Mouse (Mus musculus) adrenal gland, adult 2 months (tissue): ENCODE measurements around the gene Zrsr2. TPM values are rescaled to one million over a fixed set of nuclear protein-coding genes. Genes with fewer than 3 reads are reported as not detected.
A peak's percentile ranks its signal among the peaks of the same experiment; 100 is the strongest.

Experiments used
- DNase-seq: peaks from one replicate; pipeline ENCODE4 v3.0.0; 2021
- long read RNA-seq: library from polyadenylated mRNA; stranded (forward); transcript quantifications from one replicate; pipeline ENCODE4 v2.0.0, GENCODE M21; 2021
- polyA plus RNA-seq: library from polyadenylated mRNA; depleted of rRNA; stranded (reverse); fragments of >200 nt; gene quantifications from 2 replicates; pipeline ENCODE4 v1.2.3, GENCODE M21; 2012; rRNA removed
- total RNA-seq, 2 experiments: library from RNA; stranded (reverse); gene quantifications; 2 replicates each; pipeline ENCODE4 v1.2.3; 2021

Zrsr2 gene
- total RNA-seq: 10 to 100 TPM; 21.9 to 23.9 TPM
- 4.6 and 5.9 TPM in 2 replicates for polyA plus RNA-seq
- long read RNA-seq, transcript Zrsr2-201 (5 exons, 3,867 nt): major isoform, 8 of 21 reads
- long read RNA-seq, partial matches to known transcripts: 1 of 21 reads
- long read RNA-seq, other reads (novel, unspliced or antisense): 10 of 21 reads

DNA sequence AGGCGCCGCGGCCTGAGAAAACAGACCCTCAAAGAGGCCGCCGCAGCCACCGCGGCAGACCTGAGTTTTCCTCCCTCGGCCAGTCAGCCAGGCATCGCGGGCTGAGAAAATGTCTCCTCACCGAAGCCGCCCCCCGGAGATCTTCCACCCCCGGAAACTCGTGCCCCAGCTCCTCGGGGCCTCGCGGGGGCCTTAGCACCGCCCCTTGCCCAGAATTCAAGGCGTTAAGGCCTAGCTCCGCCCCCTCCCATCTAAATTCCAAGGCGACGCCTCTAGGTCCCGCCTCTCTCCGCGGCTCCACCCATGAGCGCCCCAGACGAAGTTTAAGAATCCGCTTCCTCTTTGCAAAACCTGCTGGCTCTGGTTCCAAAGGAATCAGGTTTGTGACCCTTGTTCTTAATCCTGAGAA, at the start of gene Zrsr2:
Gene Zrsr2, minus strand, starts transcription at position 195 of the 409 bp plus-strand sequence.
- DNase-seq: peak; percentile 86

- peak; percentile 4 for DNase-seq
These were observed 46.3 kb upstream of the Zrsr2 start for GRCm38 (mm10) chrX:164004809-164005208.

- DNase-seq: no peak
These were observed 41.4 kb upstream of the Zrsr2 start for GRCm38 (mm10) chrX:163999848-164000247.

- no peak for DNase-seq
These were observed 38.3 kb upstream of the Zrsr2 start for GRCm38 (mm10) chrX:163996754-163997153.

DNA sequence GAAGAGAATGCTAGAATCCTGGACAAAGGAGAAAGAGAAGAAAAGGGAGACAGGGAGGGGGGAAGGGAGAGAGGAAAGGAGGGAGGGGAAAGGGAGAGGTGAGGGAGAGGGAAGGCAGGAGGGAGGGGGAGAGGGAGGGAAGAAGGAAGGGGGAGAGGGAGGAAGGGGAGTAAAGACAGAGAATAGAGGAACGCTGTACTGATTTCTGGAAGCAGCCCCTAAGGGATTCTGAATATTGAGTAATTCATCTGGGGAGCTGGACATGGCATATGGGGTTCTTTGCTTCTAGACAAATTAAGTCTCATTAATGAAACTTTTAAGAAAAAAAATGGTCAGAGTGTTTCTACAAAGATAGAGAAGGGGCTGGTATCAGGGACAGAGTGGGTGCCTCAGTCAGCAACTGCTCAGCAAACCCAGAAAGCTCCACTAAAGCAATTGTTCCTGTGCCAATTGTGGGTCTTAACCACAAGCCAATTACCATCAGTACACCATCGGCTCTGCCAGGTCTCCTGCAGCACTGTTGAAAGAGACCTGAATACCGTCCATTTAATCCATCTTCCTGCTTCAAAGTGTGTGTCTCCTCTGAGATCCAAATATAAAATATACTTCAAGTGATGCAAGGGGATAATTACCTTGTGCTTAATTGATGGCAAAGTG, 29.4 kb upstream of the Zrsr2 start:
- no peak for DNase-seq

- no peak for DNase-seq
These were observed 23.7 kb upstream of the Zrsr2 start for GRCm38 (mm10) chrX:163982129-163982528.

DNA sequence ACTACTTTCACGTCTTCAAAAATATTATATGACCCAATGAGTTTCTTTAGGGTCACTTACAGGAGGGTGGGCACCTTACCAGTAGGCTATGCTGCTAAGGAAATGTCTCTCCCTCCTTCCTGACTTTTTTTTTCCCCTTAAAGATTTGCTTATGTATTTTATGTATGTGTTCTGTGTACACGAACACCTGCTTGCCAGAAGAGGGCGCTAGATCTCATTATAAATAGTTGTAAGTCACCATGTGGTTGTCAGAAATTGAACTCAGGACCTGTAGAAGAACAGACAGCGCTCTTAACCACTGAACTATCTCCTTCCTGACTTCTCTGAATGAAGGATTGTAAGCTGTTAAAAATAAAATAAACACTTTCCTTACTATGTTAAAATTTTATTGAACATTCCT, 23.0 kb upstream of the Zrsr2 start:
- no peak for DNase-seq

GRCm38 (mm10) chrX:163981092-163981491, 22.6 kb upstream of the Zrsr2 start:
- DNase-seq: no peak

- peak; percentile 66 for DNase-seq
These were observed 526 bp downstream of the Zrsr2 start for GRCm38 (mm10) chrX:163957803-163958466.

DNA sequence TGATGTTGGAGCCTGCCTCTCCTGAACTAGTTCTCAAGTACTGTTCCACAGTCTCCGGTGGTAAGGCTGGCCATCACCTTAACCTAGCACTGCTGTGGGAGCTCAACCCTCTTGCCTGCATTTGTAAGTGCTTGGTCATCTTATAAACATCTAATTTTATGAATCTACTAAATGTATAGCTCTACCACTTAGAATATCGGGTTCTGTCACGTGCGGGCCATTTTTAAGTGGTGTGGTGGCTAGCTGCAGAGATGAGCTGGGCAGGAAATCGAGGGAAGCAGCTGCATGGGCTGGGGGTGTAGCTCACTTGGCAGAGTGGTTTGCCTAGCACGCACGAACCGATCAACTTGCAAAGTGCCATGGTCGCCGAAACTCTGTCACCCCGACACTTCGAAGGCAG, 1.1 kb downstream of the Zrsr2 start:
- no peak for DNase-seq

- no peak for DNase-seq
These were observed 6.8 kb downstream of the Zrsr2 start for GRCm38 (mm10) chrX:163951618-163952017.

DNA sequence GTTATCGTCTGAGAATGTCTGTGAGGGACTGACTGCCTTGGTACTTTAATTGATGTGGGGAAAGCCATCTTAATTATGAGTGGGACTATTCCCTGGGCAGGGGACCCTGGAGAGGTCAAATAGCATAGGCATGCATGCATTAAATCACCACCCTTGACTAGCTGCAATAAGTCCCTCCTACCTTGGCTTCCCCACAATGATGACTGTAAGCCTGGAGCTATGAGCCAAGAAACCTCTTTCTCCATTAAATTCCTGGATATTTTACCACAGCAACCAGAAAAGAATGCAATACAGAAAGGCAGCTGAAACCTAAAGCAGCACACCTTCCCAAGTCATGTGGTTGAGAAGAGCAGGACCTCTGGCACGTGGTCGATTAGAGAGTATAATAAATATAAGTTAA, 14.1 kb downstream of the Zrsr2 start:
- DNase-seq: no peak

- peak; percentile 68 for DNase-seq
These were observed 19.9 kb downstream of the Zrsr2 start for GRCm38 (mm10) chrX:163938587-163938986.

DNA sequence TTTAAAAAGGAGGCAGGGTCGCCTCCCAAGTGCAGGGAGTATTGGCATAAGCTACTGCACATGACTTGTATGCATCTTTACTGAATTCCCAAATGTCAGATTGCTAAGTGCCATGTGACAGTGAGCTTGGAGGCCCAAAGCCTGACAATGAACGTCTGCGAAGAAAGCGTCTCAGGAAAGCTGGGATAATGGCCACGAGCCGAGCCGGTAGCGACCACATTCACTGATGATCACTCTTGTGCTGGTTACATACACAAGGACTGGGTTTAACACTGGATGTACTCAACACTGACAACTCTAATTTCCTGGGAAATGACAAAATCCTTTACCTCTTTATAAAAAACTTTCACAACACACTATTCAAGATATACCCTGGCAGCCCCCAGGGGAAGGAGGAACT, 23.7 kb downstream of the Zrsr2 start:
- no peak for DNase-seq

- DNase-seq: no peak
These were observed 28.9 kb downstream of the Zrsr2 start for GRCm38 (mm10) chrX:163929550-163929949.

DNA sequence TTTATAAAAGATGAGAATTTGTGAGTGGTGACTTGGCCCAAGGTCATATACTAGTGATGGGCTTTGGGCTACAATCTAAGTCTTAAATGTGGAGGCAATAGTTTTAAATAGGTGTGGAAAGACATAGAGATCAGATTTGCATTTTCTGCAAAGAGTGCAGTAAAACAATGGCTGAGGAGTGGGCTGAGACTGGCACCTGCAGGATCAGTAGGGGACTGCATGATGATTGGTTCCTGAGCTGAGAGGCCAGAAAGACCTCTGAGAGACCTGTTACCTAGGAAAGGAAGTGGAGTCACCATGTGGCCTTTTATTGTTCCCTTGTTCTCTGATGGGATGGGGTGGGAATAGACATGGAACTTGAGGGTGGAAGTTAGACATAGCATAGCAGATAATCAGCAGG, 45.7 kb downstream of the Zrsr2 start:
- DNase-seq: no peak

GRCm38 (mm10) chrX:163909381-163909780, 49.1 kb downstream of the Zrsr2 start:
- DNase-seq: peak; percentile 37

GRCm38 (mm10) chrX:163908337-163909250, 49.9 kb downstream of the Zrsr2 start, which contains the start of gene Ap1s2:
Gene Ap1s2 (plus strand): TSS chrX:163909017.
- peak; percentile 96 for DNase-seq

GRCm38 (mm10) chrX:163908003-163908336, 50.5 kb downstream of the Zrsr2 start:
- DNase-seq: no peak

DNA sequence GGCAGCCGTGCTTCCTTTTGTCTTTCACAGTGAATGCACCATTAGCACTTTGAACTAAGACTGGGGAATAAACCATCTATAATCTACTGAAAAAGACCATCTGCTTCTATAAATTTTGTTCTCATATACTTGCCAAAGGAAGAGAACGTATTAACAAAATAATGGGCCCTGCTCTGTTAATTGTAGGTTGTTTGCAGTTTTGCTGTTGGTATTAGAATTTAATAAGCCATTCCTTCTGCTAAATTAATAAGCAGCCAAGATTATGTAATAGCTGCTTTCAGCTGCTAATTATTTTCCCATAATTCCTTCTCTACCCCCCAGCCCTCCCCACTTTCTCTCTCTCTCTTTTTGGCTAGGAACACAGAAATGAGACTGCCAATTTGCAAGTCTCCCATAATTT, 51.6 kb downstream of the Zrsr2 start:
- DNase-seq: no peak

GRCm38 (mm10) chrX:163899431-163900020, 58.9 kb downstream of the Zrsr2 start:
- no peak for DNase-seq

DNA sequence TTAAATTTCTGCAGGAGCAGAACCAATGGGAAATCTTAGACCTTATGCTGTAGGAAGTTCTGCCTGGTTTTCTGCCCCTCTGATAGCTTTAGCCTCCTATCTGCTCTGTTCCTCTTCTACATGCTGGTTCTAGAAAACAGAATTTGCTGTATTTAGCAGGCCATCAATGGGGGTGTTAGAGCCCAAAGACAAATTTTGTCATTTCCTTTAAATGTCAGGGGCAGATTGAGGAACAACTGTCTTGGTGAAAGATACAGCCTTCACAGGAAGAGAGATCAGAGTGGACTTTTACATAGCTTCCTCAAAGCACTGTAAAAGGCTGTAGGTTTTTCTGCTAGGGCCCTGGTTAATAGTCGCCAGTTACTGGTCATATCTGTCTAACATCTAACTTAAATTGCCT, 61.1 kb downstream of the Zrsr2 start:
- DNase-seq: no peak
